Mouse (Mus musculus): ENCODE measurements at regions not wholly inside any gene's neighbourhood (a gene's known extent, or its start where the extent isn't known, plus 50 kb on each side); places are given as distances from the start of the nearest gene placed in this dataset.

- no peak for ATAC-seq (replicated peaks; ENCODE audit: low FRiP score, low TSS enrichment, poor library complexity, severe bottlenecking)
Observed at GRCm38 (mm10) chr2:92836203-92836602, 78.7 kb upstream of the Syt13 start.

- ATAC-seq (replicated peaks; ENCODE audit: low FRiP score, low TSS enrichment, poor library complexity, severe bottlenecking) = no peak
Observed at GRCm38 (mm10) chr2:92838012-92838411, 76.9 kb upstream of the Syt13 start.

- peak; percentile 57; the same call in 1 of the 2 replicates for ATAC-seq (replicated peaks; ENCODE audit: low FRiP score, low TSS enrichment, poor library complexity, severe bottlenecking)
Observed at GRCm38 (mm10) chr2:92840009-92840408, 74.9 kb upstream of the Syt13 start.

GRCm38 (mm10) chr2:92841626-92842025 lies 73.3 kb upstream of the Syt13 start:
- ATAC-seq (replicated peaks; ENCODE audit: low FRiP score, low TSS enrichment, poor library complexity, severe bottlenecking) = no peak

- ATAC-seq (replicated peaks; ENCODE audit: low FRiP score, low TSS enrichment, poor library complexity, severe bottlenecking) = no peak
Observed at GRCm38 (mm10) chr2:92845061-92845769, 69.7 kb upstream of the Syt13 start.

- ATAC-seq (replicated peaks; ENCODE audit: low FRiP score, low TSS enrichment, poor library complexity, severe bottlenecking) = no peak
Observed at GRCm38 (mm10) chr2:92848962-92849361, 65.9 kb upstream of the Syt13 start.

GRCm38 (mm10) chr2:92851336-92851735 lies 63.6 kb upstream of the Syt13 start:
- ATAC-seq (replicated peaks; ENCODE audit: low FRiP score, low TSS enrichment, poor library complexity, severe bottlenecking) = no peak

- no peak for ATAC-seq (replicated peaks; ENCODE audit: low FRiP score, low TSS enrichment, poor library complexity, severe bottlenecking)
Observed at GRCm38 (mm10) chr2:92853175-92853574, 61.7 kb upstream of the Syt13 start.

- ATAC-seq (replicated peaks; ENCODE audit: low FRiP score, low TSS enrichment, poor library complexity, severe bottlenecking) = no peak
Observed at GRCm38 (mm10) chr2:92854331-92854730, 60.6 kb upstream of the Syt13 start.

GRCm38 (mm10) chr2:92856047-92856446 lies 58.9 kb upstream of the Syt13 start:
- ATAC-seq (replicated peaks; ENCODE audit: low FRiP score, low TSS enrichment, poor library complexity, severe bottlenecking) = no peak

GRCm38 (mm10) chr2:92860502-92861197 lies 54.2 kb upstream of the Syt13 start:
- ATAC-seq (replicated peaks; ENCODE audit: low FRiP score, low TSS enrichment, poor library complexity, severe bottlenecking) = no peak

Data from megakaryocyte-erythroid progenitor cell, adult 5-6 weeks (primary cell).